Mouse (Mus musculus) 3T3-L1 (cell line): ENCODE data around the gene Txndc11.
"Not testable (repeated sequence)": the region's sequence is repeated elsewhere in the genome, so short reads cannot be mapped to it uniquely, and the experiment has no call there.

Experiments
- DNase-seq: peaks from one replicate; pipeline ENCODE4 v3.0.0-alpha.2; 2015; ENCODE audit warnings: low read depth, low spot score

The Txndc11 gene

GRCm38 (mm10) chr16:11134348-11135344, at the start of gene Txndc11:
Txndc11 (minus strand) TSS chr16:11134650.
- DNase-seq: peak; percentile 98

GRCm38 (mm10) chr16:11177404-11177803, 43.0 kb upstream of the Txndc11 start:
- no peak for DNase-seq

- no peak for DNase-seq
These were observed 42.4 kb upstream of the Txndc11 start for GRCm38 (mm10) chr16:11176884-11177244.

- DNase-seq: peak; percentile 90
These were observed 41.9 kb upstream of the Txndc11 start, which contains the start of gene Zc3h7a for GRCm38 (mm10) chr16:11176208-11176883. Zc3h7a (minus strand) TSS chr16:11176393.

GRCm38 (mm10) chr16:11175489-11176207, 41.2 kb upstream of the Txndc11 start:
- peak; percentile 87 for DNase-seq

- DNase-seq: peak; percentile 60
These were observed 40.6 kb upstream of the Txndc11 start for GRCm38 (mm10) chr16:11175100-11175488.

- DNase-seq: peak; percentile 87
These were observed 40.2 kb upstream of the Txndc11 start for GRCm38 (mm10) chr16:11174671-11175081.

- DNase-seq: no peak
These were observed 37.2 kb upstream of the Txndc11 start for GRCm38 (mm10) chr16:11171679-11172078.

- no peak for DNase-seq
These were observed 32.0 kb upstream of the Txndc11 start for GRCm38 (mm10) chr16:11166431-11166830.

- DNase-seq: no peak
These were observed 30.3 kb upstream of the Txndc11 start for GRCm38 (mm10) chr16:11164695-11165255.

- DNase-seq: peak; percentile 30
These were observed 23.3 kb upstream of the Txndc11 start for GRCm38 (mm10) chr16:11157721-11158120.

- peak; percentile 40 for DNase-seq
These were observed 20.1 kb upstream of the Txndc11 start for GRCm38 (mm10) chr16:11154500-11154899.

- not testable (repeated sequence) for DNase-seq
These were observed 9.4 kb upstream of the Txndc11 start for GRCm38 (mm10) chr16:11143706-11144483.

- DNase-seq: peak; percentile 31
These were observed 738 bp downstream of the Txndc11 start for GRCm38 (mm10) chr16:11133476-11134347.

- peak; percentile 23 for DNase-seq
These were observed 1.6 kb downstream of the Txndc11 start for GRCm38 (mm10) chr16:11132839-11133238.

- DNase-seq: no peak
These were observed 6.1 kb downstream of the Txndc11 start for GRCm38 (mm10) chr16:11128301-11128700.

GRCm38 (mm10) chr16:11125371-11125770, 9.1 kb downstream of the Txndc11 start:
- DNase-seq: no peak

- DNase-seq: no peak
These were observed 10.3 kb downstream of the Txndc11 start for GRCm38 (mm10) chr16:11124110-11124509.

- DNase-seq: no peak
These were observed 11.8 kb downstream of the Txndc11 start for GRCm38 (mm10) chr16:11122625-11123024.
